Mouse (Mus musculus) heart, adult 2 months (tissue): ENCODE measurements around the gene Tbx15. TPM values are rescaled to one million over a fixed set of nuclear protein-coding genes. Genes with fewer than 3 reads are reported as not detected.

Experiments used
- DNase-seq, 2 experiments: peaks; one replicate each; pipeline ENCODE4 v3.0.0; 2021
- H3K27ac ChIP-seq: fragments of 200-600 bp; 2 replicates; pipeline ENCODE4 v1.8.1; 2022
- H3K27me3 ChIP-seq: fragments of 200-500 bp; 2 replicates; pipeline ENCODE4 v1.6.1; 2012; ENCODE audit warnings: mild to moderate bottlenecking, low read length, inconsistent platforms, mixed read lengths; ENCODE audit not compliant: control insufficient read depth, insufficient read depth
- H3K36me3 ChIP-seq: fragments of 200-500 bp; 2 replicates; pipeline ENCODE4 v1.6.1; 2012; ENCODE audit warnings: low read length, inconsistent platforms; ENCODE audit not compliant: control insufficient read depth, insufficient read depth
- H3K4me1 ChIP-seq: fragments of 200-500 bp; 2 replicates; pipeline ENCODE4 v1.6.1; 2011; ENCODE audit warnings: low read length; ENCODE audit not compliant: control insufficient read depth, insufficient read depth
- H3K4me3 ChIP-seq: fragments of 200-600 bp; 2 replicates; pipeline ENCODE4 v1.8.1; 2022
- H3K79me2 ChIP-seq: fragments of 200-500 bp; replicated peaks from 2 replicates; pipeline ENCODE4 v1.6.1; 2012; ENCODE audit warnings: mild to moderate bottlenecking, inconsistent platforms, low read length, moderate library complexity, mixed read lengths; ENCODE audit not compliant: control insufficient read depth, insufficient read depth
- H3K9ac ChIP-seq: fragments of 200-500 bp; 2 replicates; pipeline ENCODE4 v1.6.1; 2012; ENCODE audit warnings: low read depth, mild to moderate bottlenecking, control low read depth, inconsistent platforms, low read length, mixed read lengths
- CTCF ChIP-seq: fragments of 200-600 bp; IDR thresholded peaks from 2 replicates; pipeline ENCODE4 v1.8.1; 2022; ENCODE audit warnings: antibody characterized with exemption, mild to moderate bottlenecking, moderate library complexity
- EP300 ChIP-seq: fragments of 200-500 bp; IDR thresholded peaks from 2 replicates; pipeline ENCODE4 v1.6.1; 2011; ENCODE audit warnings: low read depth, low read length, control low read depth; ENCODE audit not compliant: insufficient read depth
- POLR2A ChIP-seq: fragments of 200-500 bp; IDR thresholded peaks from 2 replicates; pipeline ENCODE4 v1.6.1; 2011; ENCODE audit warnings: mild to moderate bottlenecking, low read depth, low read length, control low read depth; ENCODE audit not compliant: insufficient read depth
- WGBS: fragments of 180-500 bp; shearing (Covaris S2); methylation state at CpG from one replicate; pipeline ENCODE4 v1.1.7; 2018; 5-methylcytosine and 5-hydroxymethylcytosine counted together
- intact Hi-C: fragments of 180-260 bp; cut with DNase I; formaldehyde crosslinking; loops from one replicate; pipeline ENCODE4 v1.15.1; 2025
- polyA plus RNA-seq: library from polyadenylated mRNA; depleted of rRNA; stranded (reverse); fragments of >200 nt; gene quantifications from 2 replicates; pipeline ENCODE4 v1.2.3, GENCODE M21; 2012
- total RNA-seq, 2 experiments: library from RNA; stranded (reverse); gene quantifications; 2 replicates each; pipeline ENCODE4 v1.2.3; 2021

The Tbx15 gene
- total and polyA plus RNA-seq, 3 experiments, result 0.07 to 0.29 (median 0.27) TPM

GRCm38 (mm10) chr3:99233393-99234318 is 6.5 kb upstream of the Tbx15 start:
- Histone ChIP-seq H3K4me1 (no peaks in the 10 kb centered on the region), H3K27ac (no peak overlapping the region), H3K79me2 (no peaks in the 10 kb centered on the region), H3K9ac (no peak overlapping the region), H3K36me3 (no peaks in the 10 kb centered on the region), H3K27me3 (peaks cover 18% of the 10 kb centered on the region), H3K4me3 (no peak overlapping the region)
- intact Hi-C loops, result loop anchor here (2.0 kb wide), 1 partner anchor 705 kb away; no protein-coding TSS in a partner anchor
- peak in 1 of 2 experiments; percentile 17 for DNase-seq
- no peak for TF ChIP-seq POLR2A
- TF ChIP-seq CTCF, result peak; percentile 81
- TF ChIP-seq EP300, result no peak
- WGBS, result 8% methylated on average over 20 of the region's 20 CpGs

GRCm38 (mm10) chr3:99234319-99234869 is 5.8 kb upstream of the Tbx15 start:
- Histone ChIP-seq H3K36me3 (no peaks in the 10 kb centered on the region), H3K27me3 (peaks cover 23% of the 10 kb centered on the region), H3K9ac (no peak overlapping the region), H3K79me2 (no peaks in the 10 kb centered on the region), H3K27ac (no peak overlapping the region), H3K4me1 (no peaks in the 10 kb centered on the region), H3K4me3 (no peak overlapping the region)
- no peak for TF ChIP-seq EP300
- TF ChIP-seq POLR2A, result no peak
- no peak for TF ChIP-seq CTCF
- DNase-seq, result no peak
- WGBS, result 12% methylated on average over 17 of the region's 17 CpGs
- intact Hi-C loops, result loop anchor here (2.0 kb wide), 1 partner anchor 704 kb away; no protein-coding TSS in a partner anchor

- intact Hi-C loops, result loop anchor here (2.0 to 5.0 kb wide), 2 partner anchors 632 to 704 kb away; no protein-coding TSS in a partner anchor
- Histone ChIP-seq H3K4me1 (peaks cover under 1% of the 10 kb centered on the region; the same call in 1 of the 2 replicates), H3K4me3 (no peak overlapping the region), H3K79me2 (no peaks in the 10 kb centered on the region), H3K27me3 (peaks cover 28% of the 10 kb centered on the region), H3K36me3 (no peaks in the 10 kb centered on the region), H3K27ac (no peak overlapping the region), H3K9ac (no peak overlapping the region)
- no peak for DNase-seq
- TF ChIP-seq CTCF (no peak), EP300 (no peak), POLR2A (no peak)
- 11% methylated on average over 23 of the region's 23 CpGs for WGBS
Observed at GRCm38 (mm10) chr3:99235116-99235803, 4.9 kb upstream of the Tbx15 start.

- DNase-seq, result no peak
- Histone ChIP-seq H3K9ac (no peak overlapping the region), H3K4me1 (peaks cover 1% of the 10 kb centered on the region; the same call in 1 of the 2 replicates), H3K79me2 (no peaks in the 10 kb centered on the region), H3K36me3 (no peaks in the 10 kb centered on the region), H3K27ac (no peak overlapping the region), H3K27me3 (peaks cover 34% of the 10 kb centered on the region), H3K4me3 (no peak overlapping the region)
- TF ChIP-seq EP300, result no peak
- TF ChIP-seq POLR2A, result no peak
- TF ChIP-seq CTCF, result no peak
- 9% methylated on average over 18 of the region's 18 CpGs for WGBS
- intact Hi-C loops, result loop anchor here (2.0 to 5.0 kb wide), 2 partner anchors 631 to 703 kb away; no protein-coding TSS in a partner anchor
Observed at GRCm38 (mm10) chr3:99235804-99236755, 4.1 kb upstream of the Tbx15 start.

- no peak for DNase-seq
- TF ChIP-seq CTCF (no peak), EP300 (no peak), POLR2A (no peak)
- H3K4me1 ChIP-seq, result peaks cover 1% of the 10 kb centered on the region; the same call in 1 of the 2 replicates
- peaks cover 38% of the 10 kb centered on the region for H3K27me3 ChIP-seq
- 36% methylated on average over 1 of the region's 1 CpGs for WGBS
- no peak overlapping the region for H3K9ac ChIP-seq
- H3K36me3 ChIP-seq, result no peaks in the 10 kb centered on the region
- intact Hi-C loops, result loop anchor here (5.0 kb wide), 1 partner anchor 629 kb away; no protein-coding TSS in a partner anchor
- no peak overlapping the region for H3K27ac ChIP-seq
- no peak overlapping the region for H3K4me3 ChIP-seq
- no peaks in the 10 kb centered on the region for H3K79me2 ChIP-seq
Observed at GRCm38 (mm10) chr3:99238691-99239090, 1.5 kb upstream of the Tbx15 start.
